Mouse (Mus musculus) heart, adult 2 months (tissue): ENCODE data around the gene 1700066M21Rik.

Experiments used
- CTCF ChIP-seq: fragments of 200-600 bp; IDR thresholded peaks from 2 replicates; pipeline ENCODE4 v1.8.1; 2022; ENCODE audit warnings: antibody characterized with exemption, mild to moderate bottlenecking, moderate library complexity
- EP300 ChIP-seq: fragments of 200-500 bp; IDR thresholded peaks from 2 replicates; pipeline ENCODE4 v1.6.1; 2011; ENCODE audit warnings: low read depth, low read length, control low read depth; ENCODE audit not compliant: insufficient read depth
- POLR2A ChIP-seq: fragments of 200-500 bp; IDR thresholded peaks from 2 replicates; pipeline ENCODE4 v1.6.1; 2011; ENCODE audit warnings: mild to moderate bottlenecking, low read depth, low read length, control low read depth; ENCODE audit not compliant: insufficient read depth

DNA sequence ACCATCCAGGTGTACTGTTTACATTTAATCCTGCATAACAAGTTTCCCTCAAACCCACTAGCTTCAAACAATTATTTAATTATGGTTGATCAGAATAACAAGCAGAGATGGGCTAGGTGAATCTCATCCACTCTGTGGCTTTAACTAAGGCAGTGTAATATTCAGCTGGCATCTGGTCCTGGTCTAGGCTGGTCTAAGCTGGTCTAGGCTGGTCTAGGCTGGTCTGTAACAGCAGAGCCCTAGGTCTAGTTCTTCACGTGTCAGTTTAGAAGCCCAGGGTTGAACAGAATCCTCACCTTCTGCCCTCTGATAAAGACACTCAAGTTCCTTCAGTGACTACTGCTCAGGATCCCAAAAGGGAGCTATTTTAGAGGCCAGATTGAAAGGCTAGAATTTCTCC, 25.5 kb upstream of the 1700066M21Rik start:
- TF ChIP-seq EP300: no peak
- no peak for TF ChIP-seq POLR2A
- no peak for TF ChIP-seq CTCF
